Mouse (Mus musculus) hindbrain, postnatal 0 days (tissue): Measurements from ENCODE around the gene 8030474K03Rik. TPM values are rescaled to one million over a fixed set of nuclear protein-coding genes. Genes with fewer than 3 reads are reported as not detected.
A peak's percentile ranks its signal among the peaks of the same experiment; 100 is the strongest.
"Not testable (repeated sequence)": the region's sequence is repeated elsewhere in the genome, so short reads cannot be mapped to it uniquely, and the experiment has no call there.

Source experiments
- ATAC-seq: fragments of 200-750 bp; cut with Nextera tagmentation; 2 replicates; pipeline ENCODE4 v1.8.0; 2017; ENCODE audit warnings: mild to moderate bottlenecking, moderate TSS enrichment, moderate library complexity
- DNase-seq: peaks from one replicate; pipeline ENCODE4 v3.0.0-alpha.2; 2015; ENCODE audit warnings: low spot score
- H3K27ac ChIP-seq: fragments of 300-500 bp; sonication (generic); 2 replicates; pipeline ENCODE4 v1.5.1; 2014; ENCODE audit warnings: mild to moderate bottlenecking
- H3K27me3 ChIP-seq: fragments of 300-500 bp; sonication (generic); 2 replicates; pipeline ENCODE4 v1.6.1; 2014; ENCODE audit warnings: low read length, mixed read lengths; ENCODE audit not compliant: insufficient read depth
- H3K36me3 ChIP-seq: fragments of 300-500 bp; sonication (generic); 2 replicates; pipeline ENCODE4 v1.6.1; 2014; ENCODE audit warnings: low read length, mixed read lengths; ENCODE audit not compliant: insufficient read depth
- H3K4me1 ChIP-seq: fragments of 300-500 bp; sonication (generic); 2 replicates; pipeline ENCODE4 v1.6.1; 2014; ENCODE audit warnings: antibody characterized with exemption, low read length, mixed read lengths; ENCODE audit not compliant: insufficient read depth
- H3K4me2 ChIP-seq: fragments of 300-500 bp; sonication (generic); 2 replicates; pipeline ENCODE4 v1.6.1; 2014; ENCODE audit warnings: low read depth, mild to moderate bottlenecking, low read length, moderate library complexity, mixed read lengths
- H3K4me3 ChIP-seq: fragments of 300-500 bp; sonication (generic); 2 replicates; pipeline ENCODE4 v1.5.1; 2014; ENCODE audit warnings: low read length
- H3K9ac ChIP-seq: fragments of 300-500 bp; sonication (generic); replicated peaks from 2 replicates; pipeline ENCODE4 v1.6.1; 2014; ENCODE audit warnings: mild to moderate bottlenecking, low read length, moderate library complexity, mixed read lengths
- H3K9me3 ChIP-seq: fragments of 300-500 bp; sonication (generic); 2 replicates; pipeline ENCODE4 v1.6.1; 2016; ENCODE audit warnings: low read length, mixed read lengths
- CTCF ChIP-seq: IDR thresholded peaks from 2 replicates; pipeline ENCODE4 v1.5.1; 2016; ENCODE audit warnings: antibody characterized with exemption, control low read depth, low read depth
- WGBS: fragments of 180-500 bp; shearing (Covaris S2); extraction: QIAGEN DNeasy Blood & Tissue Kit; methylation state at CpG from one replicate; pipeline ENCODE4 v1.1.7; 2014; 5-methylcytosine and 5-hydroxymethylcytosine counted together
- polyA plus RNA-seq: library from polyadenylated mRNA; unstranded; fragments of >200 nt; fragmentation: Nextera tagmentation; extraction: Ambion mirVana; gene quantifications from 2 replicates; pipeline ENCODE4 v1.2.1, GENCODE M21; 2015
- total RNA-seq: library from RNA; depleted of rRNA; stranded (reverse); fragments of >200 nt; gene quantifications from 2 replicates; pipeline ENCODE4 v1.2.3, GENCODE M21; 2014

The 8030474K03Rik gene
- total and polyA plus RNA-seq, 2 experiments from 2014 or later: 0.10 TPM; not detected in 1

- H3K4me2 ChIP-seq: no peak overlapping the region
- H3K9ac ChIP-seq: no peak overlapping the region
- ATAC-seq (no peak), DNase-seq (no peak)
- no peak overlapping the region for H3K27ac ChIP-seq
- H3K27me3 ChIP-seq: no peaks in the 10 kb centered on the region
- no peak for TF ChIP-seq CTCF
- H3K36me3 ChIP-seq: no peaks in the 10 kb centered on the region
- no peak overlapping the region for H3K4me3 ChIP-seq
- H3K9me3 ChIP-seq: no peaks in the 10 kb centered on the region
- no peaks in the 10 kb centered on the region for H3K4me1 ChIP-seq
- WGBS: 74% methylated on average over 3 of the region's 3 CpGs
Measured at GRCm38 (mm10) chrX:101770307-101770706, 24.1 kb upstream of the 8030474K03Rik start.

GRCm38 (mm10) chrX:101772035-101772434 lies 22.4 kb upstream of the 8030474K03Rik start:
- peak; percentile 73 for DNase-seq
- H3K9me3 ChIP-seq: no peaks in the 10 kb centered on the region
- H3K9ac ChIP-seq: no peak overlapping the region
- peak; percentile 82 for TF ChIP-seq CTCF
- H3K27me3 ChIP-seq: no peaks in the 10 kb centered on the region
- H3K36me3 ChIP-seq: no peaks in the 10 kb centered on the region
- H3K4me2 ChIP-seq: no peak overlapping the region
- no peak overlapping the region for H3K4me3 ChIP-seq
- H3K4me1 ChIP-seq: no peaks in the 10 kb centered on the region
- WGBS: 44% methylated on average over 5 of the region's 5 CpGs
- peak; percentile 29; the same call in 1 of the 2 replicates for ATAC-seq
- no peak overlapping the region for H3K27ac ChIP-seq

- Histone ChIP-seq H3K36me3 (no peaks in the 10 kb centered on the region), H3K9ac (no peak overlapping the region), H3K4me1 (no peaks in the 10 kb centered on the region), H3K4me3 (no peak overlapping the region), H3K9me3 (no peaks in the 10 kb centered on the region), H3K27me3 (no peaks in the 10 kb centered on the region), H3K4me2 (no peak overlapping the region), H3K27ac (no peak overlapping the region)
- ATAC-seq: peak; percentile 67; the same call in 1 of the 2 replicates
- DNase-seq: peak; percentile 74
- TF ChIP-seq CTCF: peak; percentile 72
- WGBS: 42% methylated on average over 4 of the region's 4 CpGs
Measured at GRCm38 (mm10) chrX:101791551-101791950, 2.9 kb upstream of the 8030474K03Rik start.

- DNase-seq: peak; percentile 55
Measured at GRCm38 (mm10) chrX:101805512-101805911, 11.1 kb downstream of the 8030474K03Rik start.

GRCm38 (mm10) chrX:101811750-101812149 lies 17.3 kb downstream of the 8030474K03Rik start:
- Histone ChIP-seq H3K27ac (no peak overlapping the region), H3K9ac (no peak overlapping the region), H3K9me3 (no peaks in the 10 kb centered on the region), H3K4me1 (no peaks in the 10 kb centered on the region), H3K4me2 (no peak overlapping the region), H3K27me3 (no peaks in the 10 kb centered on the region), H3K4me3 (no peak overlapping the region), H3K36me3 (no peaks in the 10 kb centered on the region)
- no peak for TF ChIP-seq CTCF
- ATAC-seq: no peak
- DNase-seq: no peak
- 66% methylated on average over 3 of the region's 3 CpGs for WGBS

More at GRCm38 (mm10) chrX:101805512-101805911, 11.1 kb downstream of the 8030474K03Rik start:
- no peak overlapping the region for H3K27ac ChIP-seq
- H3K36me3 ChIP-seq: no peaks in the 10 kb centered on the region
- no peak overlapping the region for H3K4me2 ChIP-seq
- H3K27me3 ChIP-seq: no peaks in the 10 kb centered on the region
- no peaks in the 10 kb centered on the region for H3K4me1 ChIP-seq
- no peak for ATAC-seq
- H3K9me3 ChIP-seq: no peaks in the 10 kb centered on the region
- H3K9ac ChIP-seq: no peak overlapping the region
- peak; percentile 65 for TF ChIP-seq CTCF
- H3K4me3 ChIP-seq: no peak overlapping the region
- WGBS: 34% methylated on average over 2 of the region's 2 CpGs

- Histone ChIP-seq H3K4me1 (no peaks in the 10 kb centered on the region), H3K9ac (no peak overlapping the region), H3K27ac (no peak overlapping the region), H3K4me3 (no peak overlapping the region), H3K9me3 (no peaks in the 10 kb centered on the region), H3K36me3 (no peaks in the 10 kb centered on the region), H3K4me2 (no peak overlapping the region), H3K27me3 (no peaks in the 10 kb centered on the region)
- ATAC-seq (no peak), DNase-seq (peak; percentile 16)
- peak; percentile 57 for TF ChIP-seq CTCF
- 67% methylated on average over 1 of the region's 1 CpGs for WGBS
Measured at GRCm38 (mm10) chrX:101819163-101819562, 24.7 kb downstream of the 8030474K03Rik start.

GRCm38 (mm10) chrX:101819980-101820379 lies 25.5 kb downstream of the 8030474K03Rik start:
- H3K27ac ChIP-seq, H3K36me3 ChIP-seq, H3K4me2 ChIP-seq, H3K4me1 ChIP-seq, H3K27me3 ChIP-seq, DNase-seq, ATAC-seq, H3K9ac ChIP-seq, H3K9me3 ChIP-seq, H3K4me3 ChIP-seq: not testable (repeated sequence)
